Mouse (Mus musculus) adrenal gland, adult 8-10 months (tissue): Measurements from ENCODE around the gene 1700001P01Rik. TPM values are rescaled to one million over a fixed set of nuclear protein-coding genes. Genes with fewer than 3 reads are reported as not detected.

Experiments
- DNase-seq: peaks from one replicate; pipeline ENCODE4 v3.0.0; 2022
- total RNA-seq, 4 experiments: library from RNA; stranded (reverse); gene quantifications; 2 replicates each; pipeline ENCODE4 v1.2.4; 2022

The 1700001P01Rik gene
- under 1 TPM in 3 of 4 experiments, not detected in 1; 0.49 to 0.67 (median 0.62) TPM for total RNA-seq

DNA sequence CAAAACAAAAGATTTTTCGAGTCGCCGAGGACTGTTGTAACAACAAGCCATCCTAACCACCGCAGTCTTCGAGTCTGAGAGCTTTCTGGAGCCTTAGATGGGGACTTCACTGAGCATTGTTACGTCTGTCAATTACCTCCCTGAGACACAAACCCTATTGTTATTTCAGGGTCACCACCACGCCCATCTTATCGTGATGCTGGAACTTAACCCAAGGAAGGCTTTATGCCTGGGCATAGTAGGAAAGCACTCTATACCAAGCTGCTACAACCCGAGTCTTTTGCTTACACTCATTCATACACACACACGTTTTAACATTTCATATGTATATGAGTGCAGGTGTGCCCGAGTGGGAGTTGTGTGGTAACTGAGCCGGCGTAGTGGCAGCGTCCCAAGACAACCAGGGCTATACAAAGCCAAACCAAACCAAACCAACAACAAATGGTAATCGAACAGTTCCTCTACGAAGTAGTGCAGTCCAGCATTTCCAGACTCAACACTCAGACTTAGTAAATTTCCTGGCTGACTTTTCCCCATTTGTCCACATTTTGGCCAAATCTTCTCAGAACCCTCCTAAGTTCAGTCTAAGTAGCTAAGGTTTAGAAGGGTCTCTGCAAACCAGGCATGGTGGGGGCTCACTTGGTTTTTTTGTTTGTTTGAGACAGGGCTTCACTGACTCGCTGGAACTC, at the start of gene 1700001P01Rik:
1700001P01Rik (minus strand) TSS at position 111 of the 689 bp plus-strand sequence.
- no peak for DNase-seq

DNA sequence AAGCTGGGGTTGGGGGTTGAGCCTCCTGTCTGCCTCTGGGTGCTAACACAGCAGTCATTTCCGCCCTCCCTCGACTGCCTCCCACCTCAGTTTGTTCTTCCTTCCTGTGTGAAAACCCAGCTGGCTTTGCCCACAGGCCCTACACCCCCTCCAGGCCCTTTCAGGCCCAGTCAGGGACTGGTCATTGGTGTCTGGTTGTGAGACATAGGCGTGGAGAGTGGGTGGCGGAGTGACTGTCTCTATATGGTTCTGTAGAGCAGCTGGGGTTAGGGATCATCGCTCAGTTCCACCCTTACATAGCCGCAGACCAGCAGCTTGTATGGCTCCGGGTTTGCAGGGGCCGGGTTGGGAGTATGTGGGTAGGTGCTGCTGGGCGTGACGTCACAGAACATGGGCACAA, 49.6 kb upstream of the 1700001P01Rik start:
- DNase-seq = no peak

- DNase-seq = no peak
Observed at GRCm38 (mm10) chr11:97824895-97825294, 49.2 kb upstream of the 1700001P01Rik start.

DNA sequence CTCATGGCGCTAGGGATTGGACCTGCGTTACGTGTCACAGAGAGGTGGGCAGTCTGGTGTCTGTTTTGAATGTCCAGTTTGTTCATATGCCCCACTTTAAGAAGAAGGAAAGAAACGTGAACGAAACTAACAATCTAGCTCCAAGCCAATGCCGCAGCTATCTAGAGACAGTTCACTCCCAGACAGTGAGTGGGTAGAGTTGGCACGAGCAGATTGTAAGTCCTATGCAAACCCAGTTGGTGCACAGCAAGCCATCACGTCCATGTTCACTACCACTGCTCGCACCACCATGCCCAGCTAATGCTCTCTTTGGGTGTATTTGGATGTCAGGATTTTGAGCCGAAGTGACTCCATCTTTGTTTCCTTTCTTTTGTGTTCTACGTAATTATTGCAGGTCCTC, 48.5 kb upstream of the 1700001P01Rik start:
- no peak for DNase-seq

DNA sequence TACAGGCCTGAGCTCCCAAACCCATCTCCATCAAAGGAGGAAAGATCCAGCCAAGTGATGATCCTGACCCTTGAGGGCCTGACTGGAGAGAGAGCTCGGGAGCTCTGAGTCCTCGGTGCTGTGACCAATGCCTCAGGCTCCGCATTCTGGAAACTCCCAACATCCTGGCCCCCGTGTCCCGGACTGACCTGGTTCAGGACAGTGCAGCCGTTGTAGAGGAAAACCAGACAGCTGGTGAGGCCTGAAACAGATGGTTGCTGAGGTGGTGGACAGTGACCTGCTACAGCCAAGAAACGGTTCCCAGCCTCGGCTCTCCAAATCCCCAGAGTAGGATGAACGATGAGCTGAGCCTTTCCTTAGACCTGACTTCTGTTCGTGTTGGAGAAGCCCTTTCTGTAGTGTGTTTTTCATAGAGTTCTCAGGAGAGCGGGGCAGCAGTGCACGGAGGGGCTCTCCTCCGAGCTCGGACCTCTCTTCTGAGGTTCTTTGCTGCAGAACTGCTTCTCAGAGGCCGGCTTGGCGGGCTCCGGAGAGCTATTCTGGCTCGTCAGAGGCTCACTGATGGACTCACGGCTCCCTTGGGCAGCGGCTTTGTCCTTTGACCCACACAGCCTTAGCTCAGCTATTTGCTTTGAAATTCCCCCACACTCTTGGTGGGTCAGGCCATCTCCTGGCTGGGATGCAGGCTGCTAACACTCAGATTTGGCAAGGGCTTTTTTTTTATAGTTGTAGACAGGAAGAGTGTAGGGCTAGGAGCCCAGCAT, 47.3 kb upstream of the 1700001P01Rik start:
- DNase-seq = no peak

- DNase-seq = no peak
Observed at GRCm38 (mm10) chr11:97821401-97822064, 45.8 kb upstream of the 1700001P01Rik start.

GRCm38 (mm10) chr11:97820840-97821239, 45.1 kb upstream of the 1700001P01Rik start:
- peak; percentile 86 for DNase-seq

- DNase-seq = no peak
Observed at GRCm38 (mm10) chr11:97819923-97820322, 44.2 kb upstream of the 1700001P01Rik start.

DNA sequence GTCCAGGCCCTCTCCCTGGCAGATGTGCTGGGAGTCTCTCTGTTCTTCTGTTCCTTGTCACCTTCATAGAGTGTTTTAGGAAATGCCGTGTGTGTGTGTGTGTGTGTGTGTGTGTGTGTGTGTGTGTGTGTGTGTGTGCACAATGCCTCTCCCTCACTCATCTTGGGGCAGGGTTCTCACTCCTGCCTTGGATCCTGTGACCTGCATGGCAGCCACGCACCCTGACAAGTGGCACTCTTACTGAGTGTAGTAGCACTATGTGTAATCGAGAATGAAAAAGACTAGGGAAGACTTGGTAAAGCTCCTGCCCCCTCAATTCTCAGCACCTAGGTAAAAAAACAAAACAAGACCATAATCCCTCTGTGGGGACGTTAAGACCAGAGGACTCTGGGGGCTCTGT, 43.4 kb upstream of the 1700001P01Rik start:
- no peak for DNase-seq

DNA sequence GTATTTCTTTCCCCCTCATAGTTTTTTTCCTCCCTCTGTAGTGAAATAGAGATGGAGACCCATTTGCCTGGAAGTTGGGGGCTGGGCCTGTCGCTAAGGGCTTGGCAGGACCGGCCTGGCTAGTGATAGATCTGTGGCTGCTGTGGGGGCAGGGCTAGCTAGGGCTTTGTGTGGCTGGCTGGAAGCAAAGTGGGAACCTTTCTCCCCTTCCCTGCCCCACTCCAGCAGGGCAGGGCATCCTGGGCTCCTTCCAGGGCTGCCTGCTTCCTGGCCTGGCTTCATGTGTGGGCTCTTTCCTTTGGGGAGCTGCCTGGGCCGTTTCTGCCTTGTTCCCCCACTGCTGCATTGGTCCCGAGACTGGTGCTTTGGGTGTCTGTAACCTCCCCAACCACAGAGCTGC, 42.9 kb upstream of the 1700001P01Rik start:
- no peak for DNase-seq

- DNase-seq = no peak
Observed at GRCm38 (mm10) chr11:97818003-97818402, 42.3 kb upstream of the 1700001P01Rik start.

DNA sequence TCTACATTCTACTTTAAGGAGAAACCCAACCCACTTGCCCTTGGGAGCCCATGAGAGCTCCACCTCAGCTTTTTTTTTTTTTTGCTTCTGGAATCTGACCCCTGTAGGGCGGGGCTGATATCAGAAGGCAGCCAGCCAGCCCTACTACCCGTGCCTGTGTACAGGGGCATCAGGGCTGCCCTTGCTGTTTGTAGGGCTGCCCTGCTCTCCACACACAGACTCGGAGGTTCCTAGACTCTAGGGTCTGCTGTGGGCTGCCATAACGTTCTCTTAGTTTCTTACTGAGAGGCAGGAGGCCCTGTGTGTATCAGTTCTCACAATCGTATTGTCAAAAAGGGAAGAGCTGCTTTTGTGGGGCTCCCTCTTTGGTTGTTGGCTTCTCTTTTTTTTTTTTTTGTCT, 41.7 kb upstream of the 1700001P01Rik start:
- no peak for DNase-seq

- no peak for DNase-seq
Observed at GRCm38 (mm10) chr11:97816916-97817315, 41.2 kb upstream of the 1700001P01Rik start.

DNA sequence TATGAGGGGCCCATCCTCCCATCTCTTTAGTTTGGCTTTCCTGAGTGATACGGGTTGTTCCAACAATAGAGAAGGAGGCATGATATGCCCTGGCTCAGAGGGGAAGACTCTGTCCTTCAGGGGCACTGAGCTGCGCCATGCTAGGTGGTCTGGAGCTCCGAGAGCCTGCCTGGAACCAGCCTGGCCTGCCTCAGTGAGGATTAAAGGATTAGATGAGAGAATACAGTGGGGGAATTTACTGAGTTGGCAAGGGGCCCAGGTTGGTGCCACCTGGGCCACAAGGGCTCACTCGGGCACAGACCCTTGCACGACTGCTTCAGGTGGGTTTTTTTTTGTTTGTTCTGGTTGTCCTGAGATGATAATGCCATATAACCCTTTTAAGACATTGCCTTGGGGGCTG, 40.5 kb upstream of the 1700001P01Rik start:
- no peak for DNase-seq

DNA sequence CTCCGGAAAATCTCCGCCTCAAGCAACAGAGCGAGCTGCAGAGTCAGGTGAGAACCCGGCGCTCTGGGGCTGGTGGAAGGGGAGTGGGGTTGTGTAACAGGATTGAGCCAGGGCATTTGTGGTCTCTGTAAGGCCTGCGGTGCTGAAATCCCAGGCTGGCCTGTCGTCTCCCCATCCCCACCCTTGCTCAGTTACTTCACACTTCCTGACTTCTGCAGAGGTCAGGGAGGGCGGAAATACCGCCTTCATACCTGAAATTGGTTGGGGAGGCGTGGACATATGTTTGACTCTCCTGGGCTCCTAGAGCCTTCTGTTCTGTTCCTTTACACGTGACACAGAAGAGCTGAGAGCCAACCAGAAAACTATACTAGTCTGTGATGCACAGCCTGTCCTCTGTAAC, 40.0 kb upstream of the 1700001P01Rik start:
- DNase-seq = no peak

DNA sequence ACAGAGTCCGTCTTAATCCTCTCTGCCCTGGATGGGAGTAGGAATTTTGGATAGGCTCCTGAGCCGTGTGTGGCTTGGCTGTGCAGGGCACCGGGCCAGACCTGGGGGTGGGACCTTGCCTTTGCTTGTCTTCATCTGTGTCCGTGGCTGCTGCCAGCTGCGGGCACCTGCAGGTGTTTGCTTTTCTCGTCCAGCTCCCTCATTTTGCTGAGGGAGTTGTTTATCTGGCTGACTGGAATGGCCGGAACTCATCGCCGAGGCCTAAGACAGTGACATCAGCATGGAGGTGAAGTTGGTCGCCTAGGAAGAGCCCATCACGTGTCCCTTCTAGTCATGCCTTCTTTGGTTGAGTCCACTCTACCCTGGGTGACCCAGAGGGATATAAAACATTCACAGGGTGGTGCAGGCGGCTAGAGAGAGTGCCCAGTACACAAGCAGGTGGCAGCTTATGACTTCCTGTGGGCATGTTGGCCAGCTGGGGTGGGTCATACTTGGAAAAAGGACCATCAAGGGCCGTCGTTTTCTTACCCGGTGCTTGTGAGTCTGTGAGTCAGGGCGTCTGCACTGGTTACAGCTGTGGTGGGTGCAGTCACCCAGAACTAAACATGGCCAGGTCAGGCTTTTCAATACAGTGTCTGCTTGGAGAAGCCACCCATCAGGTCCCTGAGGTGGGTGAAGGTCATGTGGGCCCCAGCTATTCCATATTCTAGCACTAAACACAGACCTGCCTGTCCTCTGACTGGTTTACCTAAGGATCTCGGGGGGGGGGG, 38.2 kb upstream of the 1700001P01Rik start:
- DNase-seq = no peak

DNA sequence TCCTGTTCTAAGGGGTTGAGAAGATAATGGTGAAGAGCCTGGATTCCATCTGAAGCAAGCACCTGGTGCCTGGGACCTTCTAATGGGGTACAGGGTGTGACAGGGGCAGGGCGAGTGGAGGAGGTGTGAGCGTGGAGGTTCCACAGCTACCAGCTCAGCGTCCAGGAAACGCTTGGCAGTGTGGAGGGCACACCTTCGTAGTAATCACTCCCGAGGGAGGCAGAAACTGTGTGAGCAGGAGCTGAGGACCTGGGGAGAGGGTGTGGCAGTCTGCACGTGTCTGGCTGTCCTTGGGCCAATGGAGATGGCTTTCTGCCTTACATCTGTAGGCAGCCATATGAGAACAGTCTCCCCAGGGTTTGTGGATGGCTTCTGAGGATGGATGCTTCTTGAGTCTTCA, 37.4 kb upstream of the 1700001P01Rik start:
- DNase-seq = no peak

- no peak for DNase-seq
Observed at GRCm38 (mm10) chr11:97812491-97812921, 36.8 kb upstream of the 1700001P01Rik start.

DNA sequence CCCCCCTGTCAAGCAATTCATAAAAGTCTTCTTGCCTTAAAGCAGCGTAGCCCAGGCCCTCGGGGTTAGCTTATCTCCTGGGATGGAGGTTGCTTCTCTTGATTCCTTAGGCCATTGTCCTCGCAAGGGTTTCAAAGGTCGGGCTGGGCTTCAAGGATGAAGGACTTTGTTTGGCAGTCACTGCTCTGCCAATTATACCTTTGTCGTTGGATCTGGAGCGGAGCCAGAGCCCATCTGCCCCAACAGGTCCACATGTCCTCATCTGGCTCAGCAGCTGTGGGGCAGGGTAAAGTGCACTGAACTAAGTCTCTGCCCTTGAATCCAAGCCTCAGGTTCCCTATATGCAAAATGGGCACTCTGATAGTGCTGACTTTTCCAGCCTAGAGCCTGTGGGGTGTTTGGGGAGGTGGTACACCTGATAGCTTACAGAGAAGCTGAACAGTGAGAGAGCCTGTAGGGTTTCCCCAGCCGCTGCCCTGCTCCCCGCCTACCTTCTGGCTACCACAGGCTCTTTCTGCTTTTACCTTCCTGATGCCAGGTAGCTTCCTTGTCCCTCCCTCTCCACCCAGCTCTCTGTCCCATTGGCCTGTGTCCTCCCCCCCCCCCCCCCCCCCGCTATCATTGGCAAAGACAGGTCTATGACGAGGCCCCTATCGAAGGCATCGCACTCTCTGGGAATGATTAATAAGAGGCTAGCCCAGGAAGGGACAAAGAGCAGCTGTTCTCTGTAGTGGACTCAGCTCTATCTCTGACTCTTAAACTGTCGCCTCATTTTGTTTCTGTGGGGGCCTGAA, 36.0 kb upstream of the 1700001P01Rik start:
- no peak for DNase-seq

DNA sequence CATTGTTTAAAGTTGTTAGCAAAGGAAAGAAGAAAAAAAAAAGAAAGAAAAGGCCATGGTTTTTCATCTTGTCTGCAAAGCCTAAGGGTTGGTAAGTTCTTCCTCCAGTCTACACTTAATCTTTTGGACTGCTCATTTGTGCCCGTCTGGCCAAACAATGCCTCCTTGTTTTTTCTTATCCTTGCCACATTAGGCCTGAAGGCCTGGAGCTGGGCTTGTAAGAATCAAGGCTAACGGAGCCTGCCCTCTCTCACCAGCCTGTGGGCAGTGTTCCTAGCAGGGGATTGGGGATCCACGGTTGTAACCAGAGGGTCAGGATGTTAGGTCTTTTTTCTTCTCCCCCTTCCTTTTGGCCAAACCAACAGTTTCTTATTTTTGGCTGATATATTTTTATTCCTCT, 35.3 kb upstream of the 1700001P01Rik start:
- no peak for DNase-seq

- DNase-seq = no peak
Observed at GRCm38 (mm10) chr11:97810356-97810755, 34.6 kb upstream of the 1700001P01Rik start.
